Mouse (Mus musculus): ENCODE data around the gene Arl13a. TPM values are rescaled to one million over a fixed set of nuclear protein-coding genes. Genes with fewer than 3 reads are reported as not detected.

Arl13a gene
- polyA plus RNA-seq, 1 experiment from 2014 or later, result not detected

DNA sequence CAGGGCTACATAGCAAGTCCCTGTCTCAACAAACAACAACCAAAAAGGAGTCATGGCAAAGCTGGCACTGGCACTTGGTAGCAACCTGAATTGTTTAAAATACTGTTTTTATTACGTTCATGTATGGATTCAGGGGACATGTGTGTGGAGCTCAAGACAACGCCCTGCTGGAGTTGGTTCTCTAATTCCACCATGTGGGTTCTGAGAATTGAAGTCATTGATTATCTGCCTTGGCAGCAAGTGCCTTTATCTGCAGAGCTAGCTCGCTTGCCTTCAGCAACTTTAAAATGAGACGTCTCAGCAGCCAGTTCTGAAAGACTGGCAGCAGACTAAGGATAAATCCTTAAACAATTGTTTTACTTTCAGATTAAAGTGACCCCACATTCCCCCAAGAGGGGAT is 30.9 kb downstream of the Arl13a start:
- no peak overlapping the region for H3K9ac ChIP-seq
- H3K4me3 ChIP-seq (replicated peaks), result no peak overlapping the region
- no peak overlapping the region for H3K27ac ChIP-seq
- H3K36me3 ChIP-seq, result no peaks in the 10 kb centered on the region
- 72% methylated on average over 4 of the region's 4 CpGs for whole genome bisulfite sequencing
- ATAC-seq, result no peak
- no peaks in the 10 kb centered on the region for H3K4me1 ChIP-seq (replicated peaks)
- no peaks in the 10 kb centered on the region for H3K27me3 ChIP-seq (replicated peaks)
- H3K9me3 ChIP-seq, result no peaks in the 10 kb centered on the region
- no peak overlapping the region for H3K4me2 ChIP-seq (replicated peaks)

- Histone ChIP-seq H3K9me3 (no peaks in the 10 kb centered on the region), H3K27me3 (replicated peaks) (no peaks in the 10 kb centered on the region), H3K36me3 (no peaks in the 10 kb centered on the region), H3K4me2 (replicated peaks) (no peak overlapping the region), H3K4me1 (replicated peaks) (no peaks in the 10 kb centered on the region), H3K27ac (no peak overlapping the region), H3K9ac (no peak overlapping the region), H3K4me3 (replicated peaks) (no peak overlapping the region)
- 57% methylated on average over 3 of the region's 3 CpGs for WGBS
- ATAC-seq, result no peak
Measured at GRCm38 (mm10) chrX:134220618-134221017, 33.3 kb downstream of the Arl13a start.

DNA sequence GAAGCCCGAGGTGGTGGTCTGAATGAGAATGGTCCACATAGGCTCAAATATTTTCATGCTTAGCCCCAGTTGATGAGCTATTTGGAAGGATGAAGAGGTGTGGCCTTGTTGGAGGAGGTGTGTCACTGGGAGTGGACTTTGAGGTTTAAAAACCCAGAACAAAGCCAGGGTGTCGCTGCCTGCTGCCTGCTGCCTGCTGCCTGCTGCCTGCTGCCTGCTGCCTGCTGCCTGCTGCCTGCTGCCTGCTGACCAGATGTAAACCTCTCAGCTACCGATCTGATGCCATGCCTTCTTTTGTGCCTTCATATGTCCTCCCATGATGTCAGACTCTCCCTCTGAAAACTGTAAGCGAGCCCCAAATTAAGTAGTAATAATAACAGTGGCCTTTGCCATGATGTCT is 34.6 kb downstream of the Arl13a start, which contains the start of gene Nox1:
Nox1 (minus strand) TSS at position 101 of the 400 bp plus-strand sequence.
- H3K36me3 ChIP-seq, result no peaks in the 10 kb centered on the region
- H3K27ac ChIP-seq, result no peak within 1 kb of the TSS
- WGBS, result 66% methylated on average over 4 of the region's 4 CpGs

GRCm38 (mm10) chrX:134233048-134233447 is 45.7 kb downstream of the Arl13a start:
- Histone ChIP-seq H3K36me3 (no peaks in the 10 kb centered on the region), H3K4me2 (replicated peaks) (no peak overlapping the region), H3K27ac (no peak overlapping the region), H3K9me3 (no peaks in the 10 kb centered on the region), H3K9ac (no peak overlapping the region), H3K27me3 (replicated peaks) (no peaks in the 10 kb centered on the region), H3K4me1 (replicated peaks) (no peaks in the 10 kb centered on the region), H3K4me3 (replicated peaks) (no peak overlapping the region)
- no peak for ATAC-seq
- 100% methylated on average over 1 of the region's 1 CpGs for WGBS

More for the DNA sequence above, 34.6 kb downstream of the Arl13a start, which contains the start of gene Nox1:
- Histone ChIP-seq H3K9me3 (no peaks in the 10 kb centered on the region), H3K4me3 (replicated peaks) (no peak within 1 kb of the TSS), H3K4me1 (replicated peaks) (no peaks in the 10 kb centered on the region), H3K9ac (no peak within 1 kb of the TSS), H3K4me2 (replicated peaks) (no peak within 1 kb of the TSS), H3K27me3 (replicated peaks) (no peaks in the 10 kb centered on the region)
- no peak for ATAC-seq

DNA sequence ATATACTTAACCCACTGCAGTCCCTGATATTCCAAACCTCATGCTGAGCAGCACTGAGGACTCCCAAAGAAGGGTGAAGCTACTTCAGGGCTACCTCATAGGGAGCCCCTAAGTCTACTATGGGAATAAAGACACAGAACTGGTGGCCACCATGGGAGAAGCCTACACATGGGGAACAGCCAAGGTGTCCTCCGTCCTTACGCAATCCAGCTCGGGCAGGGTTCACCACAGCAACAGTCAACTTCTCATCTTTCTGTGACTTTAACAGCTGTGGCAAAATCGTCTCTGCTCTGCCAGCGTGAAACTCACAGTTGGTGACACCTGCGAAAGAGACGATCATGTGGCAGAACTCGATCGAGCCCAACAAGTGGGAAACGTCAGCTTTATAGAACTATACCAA is 51.0 kb downstream of the Arl13a start:
- Histone ChIP-seq H3K27ac (no peak overlapping the region), H3K9me3 (no peaks in the 10 kb centered on the region), H3K36me3 (no peaks in the 10 kb centered on the region), H3K27me3 (replicated peaks) (no peaks in the 10 kb centered on the region), H3K4me3 (replicated peaks) (no peak overlapping the region), H3K4me2 (replicated peaks) (no peak overlapping the region), H3K4me1 (replicated peaks) (no peaks in the 10 kb centered on the region), H3K9ac (no peak overlapping the region)
- no peak for ATAC-seq
- WGBS, result 94% methylated on average over 10 of the region's 10 CpGs

GRCm38 (mm10) chrX:134245946-134246345 is 58.6 kb downstream of the Arl13a start:
- no peak for ATAC-seq
- Histone ChIP-seq H3K4me2 (replicated peaks) (no peak overlapping the region), H3K27me3 (replicated peaks) (no peaks in the 10 kb centered on the region), H3K9me3 (no peaks in the 10 kb centered on the region), H3K27ac (no peak overlapping the region), H3K4me3 (replicated peaks) (no peak overlapping the region), H3K36me3 (no peaks in the 10 kb centered on the region), H3K4me1 (replicated peaks) (no peaks in the 10 kb centered on the region), H3K9ac (no peak overlapping the region)
- 82% methylated on average over 10 of the region's 10 CpGs for WGBS

- Histone ChIP-seq H3K4me1 (replicated peaks) (no peaks in the 10 kb centered on the region), H3K27me3 (replicated peaks) (no peaks in the 10 kb centered on the region), H3K36me3 (no peaks in the 10 kb centered on the region), H3K27ac (no peak overlapping the region), H3K4me3 (replicated peaks) (no peak overlapping the region), H3K9ac (no peak overlapping the region), H3K4me2 (replicated peaks) (no peak overlapping the region), H3K9me3 (no peaks in the 10 kb centered on the region)
- 73% methylated on average over 2 of the region's 2 CpGs for whole genome bisulfite sequencing
- ATAC-seq, result no peak
Measured at GRCm38 (mm10) chrX:134248202-134248601, 60.9 kb downstream of the Arl13a start.

Other genes starting within 250 kb of the Arl13a start
- 3.6 and 4.9 TPM in 2 replicates for gene Sytl4, start 205.7 kb upstream of the Arl13a start, polyA plus RNA-seq (2015; fragmentation: Nextera tagmentation; extraction: Ambion mirVana)
- 34.7 and 42.2 TPM in 2 replicates for gene Cstf2, start 128.3 kb upstream of the Arl13a start, polyA plus RNA-seq (2015; fragmentation: Nextera tagmentation; extraction: Ambion mirVana)
- 0.15 and 0.16 TPM in 2 replicates for gene Xkrx, start 25.4 kb upstream of the Arl13a start, polyA plus RNA-seq (2015; fragmentation: Nextera tagmentation; extraction: Ambion mirVana)
- 0.19 and 0.23 TPM in 2 replicates for gene Nox1, start 34.5 kb downstream of the Arl13a start, polyA plus RNA-seq (2015; fragmentation: Nextera tagmentation; extraction: Ambion mirVana)
- gene Trmt2b, start 89.5 kb downstream of the Arl13a start, polyA plus RNA-seq (2015; fragmentation: Nextera tagmentation; extraction: Ambion mirVana), result 21.4 and 22.4 TPM in 2 replicates
- 4.9 and 5.9 TPM in 2 replicates for gene Tmem35a, start 107.7 kb downstream of the Arl13a start, polyA plus RNA-seq (2015; fragmentation: Nextera tagmentation; extraction: Ambion mirVana)
- gene Cenpi, start 120.6 kb downstream of the Arl13a start, polyA plus RNA-seq (2015; fragmentation: Nextera tagmentation; extraction: Ambion mirVana), result 24.5 and 26.6 TPM in 2 replicates
- gene Drp2, start 217.1 kb downstream of the Arl13a start, polyA plus RNA-seq (2015; fragmentation: Nextera tagmentation; extraction: Ambion mirVana), result 1.0 TPM in 2 replicates

Measured in intestine, embryonic 15.5 days (tissue).